Mouse (Mus musculus): ENCODE data around the gene Srcap.

GRCm38 (mm10) chr7:127549116-127549835 lies 37.5 kb downstream of the Srcap start:
- TF ChIP-seq CTCF (IDR thresholded peaks at IDR 0.05; ENCODE audit: control insufficient read depth, insufficient read depth, low read length) (no peak), POLR2A (IDR thresholded peaks at IDR 0.05; ENCODE audit: borderline replicate concordance, control insufficient read depth, low read depth, low read length) (no peak)

Data from bone marrow, adult 2 months (tissue).